In the genomic region with DNA sequence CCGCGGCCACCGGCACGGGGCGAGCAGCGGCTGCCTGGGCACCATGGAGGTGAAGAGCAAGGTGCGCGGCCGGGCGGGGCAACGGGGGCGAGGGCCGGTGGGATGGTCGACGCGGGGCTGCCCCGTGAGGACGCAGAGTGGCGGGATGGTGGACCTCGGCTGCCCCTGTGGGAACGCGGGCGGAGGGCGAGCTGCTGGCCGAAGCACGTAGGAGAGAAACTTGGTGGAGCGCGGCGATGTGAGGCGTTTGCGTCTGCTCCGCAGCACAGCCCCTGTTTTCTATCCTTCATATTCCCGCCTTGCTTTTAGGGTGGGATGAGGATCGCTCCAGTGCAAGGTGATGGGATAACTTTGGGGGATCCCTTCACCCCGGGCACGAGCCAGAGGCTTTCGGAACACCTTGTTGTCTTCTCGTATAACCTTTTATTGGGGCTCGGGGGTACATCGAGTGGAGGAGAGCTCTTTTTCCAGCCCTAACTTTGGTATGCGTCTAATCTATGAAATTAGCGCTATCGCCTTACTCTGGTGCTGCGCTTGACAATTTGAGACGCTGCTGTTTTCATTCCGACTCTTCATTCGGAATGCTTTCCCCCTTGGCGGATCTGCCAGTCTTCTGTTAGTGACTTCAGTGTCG, we compare ENCODE assay signal across 9 mouse cellular contexts. TPM values are rescaled to one million over a fixed set of nuclear protein-coding genes. Genes with fewer than 3 reads are reported as not detected.
DNase-seq lines count a peak whose midpoint lies in the region; ATAC-seq and TF ChIP-seq lines count a peak whose summit lies in the region.
"Had no signal": no experiment of that assay in that cellular context is flagged by ENCODE, and none has a peak within 500 bp of the region (broad histone marks: within the 10 kb centered on the region; RNA-seq: fewer than 3 reads in every experiment).

No protein-coding gene starts in this region.

- no peaks in the 10 kb centered on the region for H3K27me3 ChIP-seq in Patski
- H3K27me3 ChIP-seq in embryonic facial prominence, embryonic 15.5 days, result peaks cover 11% of the 10 kb centered on the region
- H3K27me3 ChIP-seq in intestine, postnatal 0 days (replicated peaks; ENCODE audit: control insufficient read depth, insufficient read depth, low read length), result no peaks in the 10 kb centered on the region
- H3K27me3 ChIP-seq in neural tube, embryonic 14.5 days (ENCODE audit: control insufficient read depth, insufficient read depth, low read length), result no peaks in the 10 kb centered on the region

- WGBS in lung, adult 2 months, result 1% methylated on average over 49 of the region's 49 CpGs
- 2% methylated on average over 48 of the region's 49 CpGs for WGBS in embryonic facial prominence, embryonic 15.5 days
- WGBS in intestine, postnatal 0 days, result under 1% methylated on average over 49 of the region's 49 CpGs
- under 1% methylated on average over 43 of the region's 49 CpGs for WGBS in neural tube, embryonic 14.5 days

- H3K4me2 ChIP-seq in embryonic facial prominence, embryonic 15.5 days (replicated peaks), result peak overlapping the region; percentile 99
- H3K4me2 ChIP-seq in intestine, postnatal 0 days (replicated peaks; ENCODE audit: low read depth), result peak overlapping the region; percentile 90
- peak overlapping the region; percentile 76 for H3K4me2 ChIP-seq in neural tube, embryonic 14.5 days (ENCODE audit: low read depth, low read length)

- peak overlapping the region; percentile 74 for H3K4me3 ChIP-seq in lung, adult 2 months (replicated peaks; ENCODE audit: extremely low read depth, low read depth, low read length)
- peak overlapping the region; percentile 71 for H3K4me3 ChIP-seq in embryonic facial prominence, embryonic 15.5 days (replicated peaks)
- peak overlapping the region; percentile 78 for H3K4me3 ChIP-seq in intestine, postnatal 0 days (ENCODE audit: low read depth, low read length)
- peak overlapping the region; percentile 71 for H3K4me3 ChIP-seq in neural tube, embryonic 14.5 days (ENCODE audit: low read depth, low read length)

- peak overlapping the region; percentile 44 for H3K27ac ChIP-seq in embryonic facial prominence, embryonic 15.5 days (replicated peaks)
- H3K27ac ChIP-seq in intestine, postnatal 0 days (ENCODE audit: low read depth, low read length), result peak overlapping the region; percentile 94
- H3K27ac ChIP-seq in neural tube, embryonic 14.5 days (ENCODE audit: low read depth, low read length), result peak overlapping the region; percentile 88
- H3K27ac ChIP-seq: macrophage had no signal

- POLR2A ChIA-PET in Patski (lab: Charles Lee), result interaction anchor here (0.6 to 2.4 kb wide), 6 partner anchors 9 to 79 kb away, joined by 3 to 10 read pairs (median 4); no protein-coding TSS in a partner anchor

- H3K9ac ChIP-seq in embryonic facial prominence, embryonic 15.5 days, result peak overlapping the region; percentile 53
- peak overlapping the region; percentile 80 for H3K9ac ChIP-seq in intestine, postnatal 0 days (ENCODE audit: low read depth, low read length)
- H3K9ac ChIP-seq in neural tube, embryonic 14.5 days (replicated peaks; ENCODE audit: low read depth, low read length), result peak overlapping the region; percentile 83

- no peaks in the 10 kb centered on the region for H3K36me3 ChIP-seq in embryonic facial prominence, embryonic 15.5 days
- H3K36me3 ChIP-seq in intestine, postnatal 0 days (ENCODE audit: control insufficient read depth, insufficient read depth), result no peaks in the 10 kb centered on the region
- no peaks in the 10 kb centered on the region for H3K36me3 ChIP-seq in neural tube, embryonic 14.5 days (ENCODE audit: control insufficient read depth, insufficient read depth, low read length)

- no peaks in the 10 kb centered on the region for H3K9me3 ChIP-seq in embryonic facial prominence, embryonic 15.5 days (replicated peaks)
- H3K9me3 ChIP-seq in intestine, postnatal 0 days (ENCODE audit: control insufficient read depth), result no peaks in the 10 kb centered on the region
- H3K9me3 ChIP-seq in neural tube, embryonic 14.5 days (ENCODE audit: control insufficient read depth, low read length), result no peaks in the 10 kb centered on the region

- CTCF ChIA-PET in Patski (lab: Charles Lee), result interaction anchor here (0.6 to 4.2 kb wide), 4 partner anchors 9 to 29 kb away, joined by 3 to 25 read pairs (median 4); no protein-coding TSS in a partner anchor

- no peak for TF ChIP-seq CTCF in lung, adult 2 months (IDR thresholded peaks at IDR 0.05; ENCODE audit: insufficient read depth, low read length)
- no peak for TF ChIP-seq CTCF in Patski (IDR thresholded peaks at IDR 0.05)
- TF ChIP-seq CTCF in intestine, postnatal 0 days (IDR thresholded peaks at IDR 0.05; ENCODE audit: low read depth), result no peak

- H3K4me1 ChIP-seq in lung, adult 2 months (ENCODE audit: control insufficient read depth, insufficient read depth, low read length), result peaks cover 2% of the 10 kb centered on the region; the same call in 1 of the 2 replicates
- peaks cover 36% of the 10 kb centered on the region for H3K4me1 ChIP-seq in embryonic facial prominence, embryonic 15.5 days
- no peaks in the 10 kb centered on the region for H3K4me1 ChIP-seq in intestine, postnatal 0 days (replicated peaks; ENCODE audit: control insufficient read depth, insufficient read depth, low read length)
- H3K4me1 ChIP-seq in neural tube, embryonic 14.5 days (ENCODE audit: control insufficient read depth, insufficient read depth, low read length), result peaks cover 11% of the 10 kb centered on the region

- in situ Hi-C loops in Patski (cut with MboI; ENCODE audit: low pct_unique_long_range_greater_than_20kb), result no loop called here

- peak; percentile 2 for ATAC-seq in Patski
- no peak for ATAC-seq in embryonic facial prominence, embryonic 15.5 days (ENCODE audit: insufficient number of reproducible peaks, low FRiP score, low TSS enrichment, low read depth)
- ATAC-seq in intestine, postnatal 0 days, result no peak
- no peak for ATAC-seq in neural tube, embryonic 14.5 days (ENCODE audit: low read depth)
- ATAC-seq in granulocyte monocyte progenitor cell, adult 5-6 weeks (replicated peaks; ENCODE audit: poor library complexity, severe bottlenecking), result no peak

- TF ChIP-seq POLR2A in lung, adult 2 months (IDR thresholded peaks at IDR 0.05; ENCODE audit: borderline replicate concordance, extremely low read depth, low read depth, low read length), result no peak

- DNase-seq in lung, adult 2 months, result peak; percentile 47
- DNase-seq in lung, postnatal 25 days (ENCODE audit: low spot score), result no peak
- DNase-seq in Patski (ENCODE audit: low read depth, low spot score), result no peak
- DNase-seq in yolk sac, embryonic 10.5 days (ENCODE audit: low spot score), result no peak

RNA-seq across cellular contexts. Expression of gene Pard6b, which starts 0.6 kb away (rescaled TPM):
- 51.6 and 60.1 TPM in 2 replicates for polyA plus RNA-seq in lung, adult 2 months (2012; rRNA removed)
- 40.3 TPM for polyA plus RNA-seq in Patski (2021)
- 3.6 and 4.1 TPM in 2 replicates for polyA plus RNA-seq in embryonic facial prominence, embryonic 15.5 days (2015; fragmentation: Nextera tagmentation; extraction: Ambion mirVana)
- 13.8 and 17.3 TPM in 2 replicates for polyA plus RNA-seq in intestine, postnatal 0 days (2015; fragmentation: Nextera tagmentation; extraction: Ambion mirVana)
- polyA plus RNA-seq in neural tube, embryonic 14.5 days (2014; fragmentation: Nextera tagmentation; extraction: Ambion mirVana), result 8.5 and 11.2 TPM in 2 replicates
- 0.58 TPM in 1 of 2 replicates, not detected in the other for total RNA-seq in granulocyte monocyte progenitor cell, adult 5-6 weeks (2014; fragmentation: Nextera tagmentation)
- total RNA-seq in granulocyte monocyte progenitor cell, adult 5-6 weeks (2017), result 0.04 and 0.21 TPM in 2 replicates
- polyA plus RNA-seq: macrophage had no signal

Comparison
In these comparisons a context has a peak if more than half of its experiments do, and no peak if none do; other contexts are left out.
1. H3K27ac ChIP-seq: peak in every context shown above with its lines; median percentile 94 in intestine, postnatal 0 days; 88 in neural tube, embryonic 14.5 days; 44 in embryonic facial prominence, embryonic 15.5 days.